Mouse (Mus musculus) ES-Bruce4 (cell line): ENCODE data around the gene Lrig2.

Experiments used
- CTCF ChIP-seq: IDR thresholded peaks from one replicate; pipeline ENCODE4 v1.8.1; 2011; ENCODE audit warnings: low read depth, low read length
- EP300 ChIP-seq: IDR thresholded peaks from 2 replicates; pipeline ENCODE4 v1.6.1; 2011; ENCODE audit warnings: low read depth, low read length; ENCODE audit not compliant: insufficient read depth
- POLR2A ChIP-seq: IDR thresholded peaks from one replicate; pipeline ENCODE4 v1.8.1; 2011; ENCODE audit warnings: low read length; ENCODE audit not compliant: insufficient read depth

DNA sequence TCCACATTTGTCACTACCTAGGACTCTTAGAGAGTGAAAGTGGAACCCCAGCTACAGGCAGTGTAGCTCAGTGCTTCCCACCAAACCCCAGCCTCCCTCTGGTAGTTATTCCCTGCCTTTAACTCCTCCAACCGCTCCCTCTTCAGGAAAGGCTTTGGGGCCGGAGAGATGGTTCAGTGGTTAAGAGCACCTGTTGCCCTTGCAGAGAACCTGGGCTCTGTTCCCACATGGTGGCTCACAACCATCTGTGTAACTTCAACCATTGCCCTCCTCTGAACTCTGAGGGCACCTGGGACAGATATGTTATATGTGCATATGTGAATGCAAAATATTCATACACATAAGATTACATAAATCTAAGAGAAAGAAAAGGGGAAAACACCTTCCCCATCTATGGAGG is 122.3 kb downstream of the Lrig2 start:
- TF ChIP-seq CTCF (no peak), EP300 (no peak), POLR2A (no peak)
